Mouse (Mus musculus) cerebellum, adult 2 months (tissue): Measurements from ENCODE around the gene Crb3. TPM values are rescaled to one million over a fixed set of nuclear protein-coding genes. Genes with fewer than 3 reads are reported as not detected.

Source experiments
- DNase-seq, 2 experiments: peaks; one replicate each; pipeline ENCODE4 v3.0.0; 2021
- H3K27ac ChIP-seq: fragments of 200-500 bp; 2 replicates; pipeline ENCODE4 v1.5.1; 2012; ENCODE audit warnings: low read length, control low read depth, inconsistent platforms; ENCODE audit not compliant: insufficient read depth
- H3K27me3 ChIP-seq: fragments of 200-500 bp; 2 replicates; pipeline ENCODE4 v1.6.1; 2012; ENCODE audit warnings: inconsistent platforms, mild to moderate bottlenecking, low read length, moderate library complexity; ENCODE audit not compliant: control insufficient read depth, insufficient read depth
- H3K4me1 ChIP-seq: fragments of 200-500 bp; 2 replicates; pipeline ENCODE4 v1.6.1; 2011; ENCODE audit warnings: low read length; ENCODE audit not compliant: control insufficient read depth, insufficient read depth
- H3K4me3 ChIP-seq: fragments of 200-500 bp; replicated peaks from 2 replicates; pipeline ENCODE3; 2011; ENCODE audit warnings: mild to moderate bottlenecking, low read depth, low read length, control low read depth; ENCODE audit not compliant: insufficient read depth
- CTCF ChIP-seq: fragments of 200-500 bp; IDR thresholded peaks from 2 replicates; pipeline ENCODE4 v1.5.1; 2011; ENCODE audit warnings: low read depth, mild to moderate bottlenecking, control low read depth, low read length, moderate library complexity, borderline replicate concordance; ENCODE audit not compliant: insufficient read depth
- POLR2A ChIP-seq: fragments of 200-500 bp; IDR thresholded peaks from 2 replicates; pipeline ENCODE4 v1.6.1; 2011; ENCODE audit warnings: low read length, control low read depth, borderline replicate concordance; ENCODE audit not compliant: insufficient read depth
- WGBS: fragments of 180-500 bp; shearing (Covaris S2); methylation state at CpG from one replicate; pipeline ENCODE4 v1.1.7; 2018; 5-methylcytosine and 5-hydroxymethylcytosine counted together
- polyA plus RNA-seq: library from polyadenylated mRNA; depleted of rRNA; stranded (reverse); fragments of >200 nt; gene quantifications from 2 replicates; pipeline ENCODE4 v1.2.3, GENCODE M21; 2012; rRNA removed

The Crb3 gene
- polyA plus RNA-seq, 1 experiment = 2.8 TPM

- TF ChIP-seq CTCF (no peak), POLR2A (no peak)
- Histone ChIP-seq H3K27ac (no peak overlapping the region), H3K27me3 (no peaks in the 10 kb centered on the region), H3K4me3 (no peak overlapping the region), H3K4me1 (peaks cover 5% of the 10 kb centered on the region; the same call in 1 of the 2 replicates)
- 94% methylated on average over 1 of the region's 1 CpGs for WGBS
- no peak for DNase-seq
These were observed 51.1 kb downstream of the Crb3 start for GRCm38 (mm10) chr17:57110005-57110404.

- Histone ChIP-seq H3K27me3 (no peaks in the 10 kb centered on the region), H3K4me1 (no peaks in the 10 kb centered on the region; the same call in 1 of the 2 replicates), H3K4me3 (no peak overlapping the region), H3K27ac (no peak overlapping the region)
- 92% methylated on average over 10 of the region's 10 CpGs for WGBS
- DNase-seq = no peak
- no peak for TF ChIP-seq POLR2A
- no peak for TF ChIP-seq CTCF
These were observed 54.0 kb downstream of the Crb3 start for GRCm38 (mm10) chr17:57112768-57113474.

Other genes starting within 250 kb of the Crb3 start
- gene Rfx2, start 228.1 kb upstream of the Crb3 start, polyA plus RNA-seq = 3.1 and 3.6 TPM in 2 replicates
- gene Acsbg2, start 184.7 kb upstream of the Crb3 start, polyA plus RNA-seq = 0.03 TPM in 2 replicates
- 0.03 TPM in 1 of 2 replicates, not detected in the other for gene 1700061G19Rik, start 183.6 kb upstream of the Crb3 start, polyA plus RNA-seq
- 45.7 and 47.9 TPM in 2 replicates for gene Mllt1, start 123.7 kb upstream of the Crb3 start, polyA plus RNA-seq
- not detected in 2 replicates for gene Acer1, start 77.0 kb upstream of the Crb3 start, polyA plus RNA-seq
- gene Clpp, start 68.8 kb upstream of the Crb3 start, polyA plus RNA-seq = 167 and 175 TPM in 2 replicates
- 56.7 and 70.4 TPM in 2 replicates for gene Alkbh7, start 61.8 kb upstream of the Crb3 start, polyA plus RNA-seq
- gene Pspn, start 59.1 kb upstream of the Crb3 start, polyA plus RNA-seq = 0.41 TPM in 1 of 2 replicates, not detected in the other
- gene Gtf2f1, start 47.8 kb upstream of the Crb3 start, polyA plus RNA-seq = 81.0 and 85.3 TPM in 2 replicates
- 0.10 and 0.34 TPM in 2 replicates for gene Gm17949, start 47.6 kb upstream of the Crb3 start, polyA plus RNA-seq
- gene Khsrp, start 27.6 kb upstream of the Crb3 start, polyA plus RNA-seq = 67.7 and 70.3 TPM in 2 replicates
- 0.17 and 0.29 TPM in 2 replicates for gene Slc25a41, start 17.5 kb upstream of the Crb3 start, polyA plus RNA-seq
- gene Slc25a23, start 758 bp downstream of the Crb3 start, polyA plus RNA-seq = 178 and 211 TPM in 2 replicates
- gene Dennd1c, start 19.4 kb downstream of the Crb3 start, polyA plus RNA-seq = 1.1 and 2.1 TPM in 2 replicates
- gene Tubb4a, start 28.7 kb downstream of the Crb3 start, polyA plus RNA-seq = 1,121 and 1,177 TPM in 2 replicates
- gene Tnfsf9, start 46.2 kb downstream of the Crb3 start, polyA plus RNA-seq = 5.8 and 7.7 TPM in 2 replicates
- 11.7 and 12.5 TPM in 2 replicates for gene Cd70, start 90.7 kb downstream of the Crb3 start, polyA plus RNA-seq
- gene Tnfsf14, start 135.1 kb downstream of the Crb3 start, polyA plus RNA-seq = not detected in 2 replicates
- gene C3, start 169.0 kb downstream of the Crb3 start, polyA plus RNA-seq = 1.1 and 1.3 TPM in 2 replicates
- 44.0 and 46.9 TPM in 2 replicates for gene Gpr108, start 189.3 kb downstream of the Crb3 start, polyA plus RNA-seq
- 8.5 and 10.1 TPM in 2 replicates for gene Trip10, start 190.3 kb downstream of the Crb3 start, polyA plus RNA-seq
- gene Vav1, start 220.0 kb downstream of the Crb3 start, polyA plus RNA-seq = 1.2 and 1.5 TPM in 2 replicates